15 mouse cellular contexts compared by ENCODE assay signal in genomic region chr5:107541696-107542095, GRCm38 (mm10). TPM values are rescaled to one million over a fixed set of nuclear protein-coding genes. Genes with fewer than 3 reads are reported as not detected.
DNase-seq lines count a peak whose midpoint lies in the region; ATAC-seq and TF ChIP-seq lines count a peak whose summit lies in the region.
"Had no signal": no experiment of that assay in that cellular context is flagged by ENCODE, and none has a peak within 500 bp of the region (broad histone marks: within the 10 kb centered on the region; RNA-seq: fewer than 3 reads in every experiment).

No protein-coding gene starts in this region.

- H3K9me3 ChIP-seq in hindbrain, postnatal 0 days (ENCODE audit: low read length) = no peaks in the 10 kb centered on the region
- no peaks in the 10 kb centered on the region for H3K9me3 ChIP-seq in hindbrain, embryonic 12.5 days (replicated peaks)
- no peaks in the 10 kb centered on the region for H3K9me3 ChIP-seq in CH12.LX (replicated peaks; ENCODE audit: low read length)
- H3K9me3 ChIP-seq: embryonic facial prominence, embryonic 12.5 days; liver, embryonic 15.5 days; neural tube, embryonic 12.5 days had no signal

- ATAC-seq in hindbrain, postnatal 0 days = 0 out of 2 replicates have a peak, but pooled peaks have one; percentile 21
- ATAC-seq in hindbrain, embryonic 12.5 days (ENCODE audit: low FRiP score) = no peak
- ATAC-seq: forebrain, embryonic 16.5 days had no signal

- no peak overlapping the region for H3K4me3 ChIP-seq in hindbrain, postnatal 0 days (ENCODE audit: low read length)
- H3K4me3 ChIP-seq in hindbrain, embryonic 12.5 days = no peak overlapping the region
- H3K4me3 ChIP-seq in CH12.LX (replicated peaks in 1 of 3; ENCODE audit: low read depth in 2 of 3, low read length in 2 of 3, poor library complexity in 1 of 3) = no peak overlapping the region
- H3K4me3 ChIP-seq: embryonic facial prominence, embryonic 12.5 days; liver, embryonic 15.5 days; neural tube, embryonic 12.5 days had no signal

- 0 out of 2 replicates have a peak overlapping the region, but pooled peaks have one; percentile 12 for H3K27ac ChIP-seq in hindbrain, postnatal 0 days
- H3K27ac ChIP-seq in hindbrain, embryonic 12.5 days = no peak overlapping the region
- H3K27ac ChIP-seq in CH12.LX (ENCODE audit: insufficient read depth, low read depth) = no peak overlapping the region
- H3K27ac ChIP-seq: embryonic facial prominence, embryonic 12.5 days; liver, embryonic 15.5 days; neural tube, embryonic 12.5 days had no signal

- no peak for TF ChIP-seq RAD21 in CH12.LX (IDR thresholded peaks at IDR 0.05; ENCODE audit: low read depth, low read length)

- 16% methylated on average over 7 of the region's 7 CpGs for WGBS in hindbrain, postnatal 0 days
- WGBS in hindbrain, embryonic 12.5 days = 22% methylated on average over 7 of the region's 7 CpGs

- H3K36me3 ChIP-seq in hindbrain, postnatal 0 days (ENCODE audit: insufficient read depth, low read length) = no peaks in the 10 kb centered on the region
- H3K36me3 ChIP-seq in hindbrain, embryonic 12.5 days = no peaks in the 10 kb centered on the region
- peaks cover 0 to under 1% of the 10 kb centered on the region in 2 experiments for H3K36me3 ChIP-seq in CH12.LX (replicated peaks in 1 of 2; ENCODE audit: control insufficient read depth in 1 of 2, insufficient read depth in 1 of 2, low read length in 1 of 2)
- H3K36me3 ChIP-seq: embryonic facial prominence, embryonic 12.5 days; liver, embryonic 15.5 days; neural tube, embryonic 12.5 days had no signal

- H3K4me2 ChIP-seq in hindbrain, postnatal 0 days (ENCODE audit: low read depth, low read length) = no peak overlapping the region
- H3K4me2 ChIP-seq in hindbrain, embryonic 12.5 days (replicated peaks) = no peak overlapping the region
- no peak overlapping the region; the same call in 1 of the 2 replicates for H3K4me2 ChIP-seq in CH12.LX (ENCODE audit: insufficient read depth, low read depth, poor library complexity, severe bottlenecking)
- H3K4me2 ChIP-seq: embryonic facial prominence, embryonic 12.5 days; liver, embryonic 15.5 days; neural tube, embryonic 12.5 days had no signal

- H3K27me3 ChIP-seq in hindbrain, postnatal 0 days (ENCODE audit: insufficient read depth, low read length) = no peaks in the 10 kb centered on the region
- H3K27me3 ChIP-seq in hindbrain, embryonic 12.5 days = no peaks in the 10 kb centered on the region
- no peaks in the 10 kb centered on the region for H3K27me3 ChIP-seq in CH12.LX (replicated peaks)
- H3K27me3 ChIP-seq: embryonic facial prominence, embryonic 12.5 days; neural tube, embryonic 12.5 days had no signal

- no peak for TF ChIP-seq POLR2A in CH12.LX (IDR thresholded peaks at IDR 0.05; ENCODE audit: low read depth, low read length)

- H3K9ac ChIP-seq in hindbrain, postnatal 0 days (replicated peaks; ENCODE audit: low read length) = no peak overlapping the region
- no peak overlapping the region for H3K9ac ChIP-seq in hindbrain, embryonic 12.5 days
- H3K9ac ChIP-seq in CH12.LX (ENCODE audit: insufficient read depth, low read depth) = no peak overlapping the region
- H3K9ac ChIP-seq: embryonic facial prominence, embryonic 12.5 days; liver, embryonic 15.5 days; neural tube, embryonic 12.5 days had no signal

- H3K79me2 ChIP-seq in CH12.LX (replicated peaks; ENCODE audit: control insufficient read depth, extremely low read depth, insufficient read depth, poor library complexity, severe bottlenecking) = no peaks in the 10 kb centered on the region

- in situ Hi-C loops in CH12.LX (cut with MboI; ENCODE audit: low pct_ligation_motif_present, low pct_unique_long_range_greater_than_20kb, low sequenced_read_pairs) = no loop called here

- dilution Hi-C loops in CH12.LX (cut with MboI; ENCODE audit: extremely low pct_ligation_motif_present, extremely low pct_unique_long_range_greater_than_20kb, low sequenced_read_pairs) = no loop called here

- H3K4me1 ChIP-seq in hindbrain, postnatal 0 days (ENCODE audit: insufficient read depth, low read length) = no peaks in the 10 kb centered on the region
- peaks cover 3% of the 10 kb centered on the region for H3K4me1 ChIP-seq in hindbrain, embryonic 12.5 days
- peaks cover 4 to 25% of the 10 kb centered on the region in 2 experiments; a peak in 3 of 4 replicates for H3K4me1 ChIP-seq in CH12.LX (ENCODE audit: control insufficient read depth in 1 of 2, insufficient read depth in 2 of 2)
- H3K4me1 ChIP-seq: neural tube, embryonic 12.5 days had no signal

- TF ChIP-seq EP300 in CH12.LX (IDR thresholded peaks at IDR 0.05; ENCODE audit: low read length) = no peak

- no peak for TF ChIP-seq CTCF in hindbrain, postnatal 0 days (IDR thresholded peaks at IDR 0.05; ENCODE audit: low read depth)
- no peak for TF ChIP-seq CTCF in CH12.LX (conservative IDR thresholded peaks at IDR 0.05 in 1 of 2, IDR thresholded peaks at IDR 0.05 in 1 of 2; ENCODE audit: low read depth in 2 of 2, low read length in 2 of 2)

- DNase-seq in embryo, embryonic 10.5 days (ENCODE audit: low spot score) = peak; percentile 8
- no peak for DNase-seq in embryo, embryonic 9.5 days (ENCODE audit: extremely low spot score)
- DNase-seq in hindbrain, postnatal 0 days (ENCODE audit: low spot score) = peak; percentile 21
- peak; percentile 25 for DNase-seq in CH12.LX (ENCODE audit: extremely low read depth)
- DNase-seq in gastrocnemius, postnatal 10 days = peak; percentile 28
- DNase-seq in right cerebral cortex, postnatal 10 days (ENCODE audit: low spot score in 2 of 2) = no peak
- DNase-seq in right cerebral cortex, postnatal 4 days = no peak
- DNase-seq: B cell, adult 2 months; right cerebral cortex, postnatal 14 days had no signal

TF ChIP-seq in CH12.LX, 34 proteins besides CTCF, POLR2A, EP300 and RAD21:
- TF ChIP-seq ELF1 (IDR thresholded peaks at IDR 0.05; ENCODE audit: low read depth, low read length) = no peak
- TF ChIP-seq JUN (IDR thresholded peaks at IDR 0.05; ENCODE audit: insufficient read depth, low read depth, low read length) = no peak
- no peak for TF ChIP-seq KAT2A (IDR thresholded peaks at IDR 0.05; ENCODE audit: insufficient replicate concordance, low read length)
- TF ChIP-seq BHLHE40 (IDR thresholded peaks at IDR 0.05; ENCODE audit: low read depth, low read length) = no peak
- TF ChIP-seq ETS1 (conservative IDR thresholded peaks at IDR 0.05; ENCODE audit: low read depth, low read length) = no peak
- no peak for TF ChIP-seq E2F4 (IDR thresholded peaks at IDR 0.05; ENCODE audit: insufficient replicate concordance, low read depth, low read length)
- TF ChIP-seq RCOR1 (conservative IDR thresholded peaks at IDR 0.05; ENCODE audit: low read depth, low read length) = no peak
- no peak for TF ChIP-seq NRF1 (IDR thresholded peaks at IDR 0.05; ENCODE audit: low read depth, low read length)
- TF ChIP-seq ZMIZ1 (IDR thresholded peaks at IDR 0.05; ENCODE audit: low read depth, low read length) = no peak
- no peak for TF ChIP-seq MAX (IDR thresholded peaks at IDR 0.05; ENCODE audit: low read length)
- TF ChIP-seq IRF4 (IDR thresholded peaks at IDR 0.05; ENCODE audit: low read depth, low read length) = no peak
- TF ChIP-seq TBP (conservative IDR thresholded peaks at IDR 0.05; ENCODE audit: low read depth, low read length) = no peak
- no peak for TF ChIP-seq TCF12 (IDR thresholded peaks at IDR 0.05; ENCODE audit: low read depth, low read length)
- TF ChIP-seq ZKSCAN1 (IDR thresholded peaks at IDR 0.05; ENCODE audit: borderline replicate concordance, low read depth, low read length) = no peak
- TF ChIP-seq UBTF (IDR thresholded peaks at IDR 0.05; ENCODE audit: low read depth, low read length) = no peak
- no peak for TF ChIP-seq MAZ (IDR thresholded peaks at IDR 0.05; ENCODE audit: low read depth, low read length)
- no peak for TF ChIP-seq CHD2 (IDR thresholded peaks at IDR 0.05; ENCODE audit: low read length)

RNA-seq across cellular contexts. Expression of gene 1700028K03Rik, which starts 7.2 kb away (rescaled TPM):
- 0.10 and 0.18 TPM in 2 replicates for total RNA-seq in hindbrain, postnatal 0 days (2014; rRNA removed)
- 0.25 and 0.34 TPM in 2 replicates for polyA plus RNA-seq in hindbrain, postnatal 0 days (2015; fragmentation: Nextera tagmentation; extraction: Ambion mirVana)
- polyA plus RNA-seq in hindbrain, embryonic 12.5 days (2016; fragmentation: Nextera tagmentation; extraction: Ambion mirVana) = 0.15 and 0.21 TPM in 2 replicates
- total RNA-seq in CH12.LX (2012; rRNA removed) = 0.04 TPM in 1 of 2 replicates, not detected in the other
- not detected in 2 replicates for total RNA-seq in CH12.LX (2014; rRNA removed)
- polyA plus RNA-seq in CH12.LX (2012; ENCODE audit: insufficient read length, low read depth) = not detected in 2 replicates
- total RNA-seq in gastrocnemius, postnatal 10 days (2021) = under 1 TPM in 1 of 2 experiments, not detected in 1; 0.05 TPM
- polyA plus RNA-seq: large intestine, adult 2 months; liver, embryonic 15.5 days had no signal

RNA-seq across cellular contexts. Expression of gene Gm42669, which starts 34.3 kb away (rescaled TPM):
- 0.16 and 0.32 TPM in 2 replicates for total RNA-seq in hindbrain, postnatal 0 days (2014; rRNA removed)
- 0.43 and 0.64 TPM in 2 replicates for polyA plus RNA-seq in hindbrain, postnatal 0 days (2015; fragmentation: Nextera tagmentation; extraction: Ambion mirVana)
- polyA plus RNA-seq in hindbrain, embryonic 12.5 days (2016; fragmentation: Nextera tagmentation; extraction: Ambion mirVana) = 0.23 and 0.80 TPM in 2 replicates
- total RNA-seq in CH12.LX (2012; rRNA removed) (0.17 TPM in 2 replicates), CH12.LX (2014; rRNA removed) (not detected in 2 replicates)
- 0.95 and 1.0 TPM in 2 replicates for polyA plus RNA-seq in CH12.LX (2012; ENCODE audit: insufficient read length, low read depth)
- under 1 TPM in 1 of 2 experiments, not detected in 1; 0.18 TPM for total RNA-seq in gastrocnemius, postnatal 10 days (2021)
- polyA plus RNA-seq: large intestine, adult 2 months had no signal

RNA-seq across cellular contexts. Expression of gene Rpap2, which starts 55.5 kb away (rescaled TPM):
- 11.1 and 14.3 TPM in 2 replicates for total RNA-seq in hindbrain, postnatal 0 days (2014; rRNA removed)
- polyA plus RNA-seq in hindbrain, postnatal 0 days (2015; fragmentation: Nextera tagmentation; extraction: Ambion mirVana) = 21.5 and 23.4 TPM in 2 replicates
- 20.1 and 22.6 TPM in 2 replicates for polyA plus RNA-seq in hindbrain, embryonic 12.5 days (2016; fragmentation: Nextera tagmentation; extraction: Ambion mirVana)
- total RNA-seq in CH12.LX (2012; rRNA removed) = 24.3 and 27.0 TPM in 2 replicates
- total RNA-seq in CH12.LX (2014; rRNA removed) = 38.1 and 42.7 TPM in 2 replicates
- polyA plus RNA-seq in CH12.LX (2012; ENCODE audit: insufficient read length, low read depth) = 28.3 and 31.0 TPM in 2 replicates
- total RNA-seq in gastrocnemius, postnatal 10 days (2021) = 10 to 100 TPM in 1 of 2 experiments, 1 to 10 TPM in 1; 9.8 to 11.8 TPM

RNA-seq across cellular contexts. Expression of gene Glmn, which starts 56.0 kb away (rescaled TPM):
- total RNA-seq in hindbrain, postnatal 0 days (2014; rRNA removed) = 6.6 and 17.8 TPM in 2 replicates
- polyA plus RNA-seq in hindbrain, postnatal 0 days (2015; fragmentation: Nextera tagmentation; extraction: Ambion mirVana) = 32.6 and 33.6 TPM in 2 replicates
- 34.2 and 42.7 TPM in 2 replicates for polyA plus RNA-seq in hindbrain, embryonic 12.5 days (2016; fragmentation: Nextera tagmentation; extraction: Ambion mirVana)
- 11.6 and 16.9 TPM in 2 replicates for total RNA-seq in CH12.LX (2012; rRNA removed)
- total RNA-seq in CH12.LX (2014; rRNA removed) = 28.2 and 32.2 TPM in 2 replicates
- polyA plus RNA-seq in CH12.LX (2012; ENCODE audit: insufficient read length, low read depth) = 25.1 and 29.1 TPM in 2 replicates
- total RNA-seq in gastrocnemius, postnatal 10 days (2021) = 10 to 100 TPM in 1 of 2 experiments, 1 to 10 TPM in 1; 9.0 to 11.6 TPM

Comparison
In these comparisons a context has a peak if more than half of its experiments do, and no peak if none do; other contexts are left out.
1. DNase-seq: peak in embryo, embryonic 10.5 days (single experiment), hindbrain, postnatal 0 days (single experiment), CH12.LX (single experiment) and gastrocnemius, postnatal 10 days (single experiment); none in embryo, embryonic 9.5 days (single experiment), right cerebral cortex, postnatal 10 days (0 of 2) and right cerebral cortex, postnatal 4 days (single experiment).